In the genomic region with DNA sequence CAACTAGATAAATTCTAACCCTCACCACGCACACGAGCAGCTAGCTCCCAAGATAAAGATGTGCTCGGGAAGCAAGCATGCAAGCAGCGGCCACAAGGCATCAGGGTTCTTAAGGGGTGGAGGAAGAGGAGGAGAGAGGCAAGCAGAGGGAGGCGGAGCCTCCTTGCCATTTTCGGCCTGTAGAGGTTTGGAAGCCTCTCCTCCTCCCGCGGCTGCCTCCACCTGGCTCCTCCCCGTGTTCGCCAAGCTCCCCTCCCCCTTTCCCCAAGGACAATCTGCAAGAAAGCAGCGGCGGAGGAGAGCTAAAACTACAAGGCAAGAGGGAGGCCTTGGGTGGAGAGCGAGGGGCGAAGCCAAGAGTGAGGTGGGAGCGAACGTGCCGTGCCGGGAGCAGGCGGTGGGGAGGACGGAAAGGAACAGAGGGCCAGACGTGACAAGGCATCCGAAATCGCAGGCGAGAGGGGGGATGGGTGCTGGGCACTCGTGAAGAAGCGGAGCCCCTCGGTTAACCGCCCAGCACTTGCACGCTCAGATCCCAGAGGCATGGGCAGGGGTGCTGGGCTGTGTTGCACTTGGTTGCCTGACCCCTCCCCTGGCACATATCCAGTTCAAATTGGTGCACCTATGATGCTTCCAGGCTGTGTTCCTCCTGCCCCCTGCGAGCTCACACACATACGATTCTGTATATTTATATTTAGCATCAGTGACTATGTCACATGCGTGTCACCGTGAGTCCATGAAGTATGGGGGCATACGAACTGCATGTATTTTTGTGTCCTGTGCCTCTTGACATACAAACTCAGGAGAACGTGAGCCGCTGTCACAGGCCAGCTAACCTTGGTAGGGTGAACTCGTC, we compare ENCODE assay signal across 8 mouse cellular contexts. TPM values are rescaled to one million over a fixed set of nuclear protein-coding genes. Genes with fewer than 3 reads are reported as not detected.
A peak's percentile ranks its signal among the peaks of the same experiment; 100 is the strongest.
DNase-seq lines count a peak whose midpoint lies in the region; ATAC-seq and TF ChIP-seq lines count a peak whose summit lies in the region.

No protein-coding gene starts in this region.

- peak; percentile 96 for ATAC-seq in frontal cortex, adult (ENCODE audit: low TSS enrichment)
- peak; percentile 96 to 97 for ATAC-seq in hematopoietic stem cell, adult 5-6 weeks (replicated peaks in 1 of 2; ENCODE audit: insufficient read depth in 1 of 2, low FRiP score in 2 of 2, low TSS enrichment in 1 of 2, low read depth in 1 of 2, poor library complexity in 2 of 2, severe bottlenecking in 2 of 2)
- peak; percentile 96 for ATAC-seq in lung, embryonic 14.5 days (ENCODE audit: insufficient read depth)

- H3K4me1 ChIP-seq in lung, embryonic 14.5 days (ENCODE audit: insufficient read depth): no peaks in the 10 kb centered on the region
- peaks cover 5% of the 10 kb centered on the region for H3K4me1 ChIP-seq in thymus, adult 2 months (replicated peaks; ENCODE audit: control insufficient read depth, insufficient read depth, low read length)

- 0 out of 2 replicates have a peak, but pooled peaks cover 3% of the 10 kb centered on the region for H3K27me3 ChIP-seq in lung, embryonic 14.5 days (ENCODE audit: insufficient read depth, low read length)
- H3K27me3 ChIP-seq in thymus, adult 2 months (ENCODE audit: control insufficient read depth, insufficient read depth, low read length): no peaks in the 10 kb centered on the region

- 0 out of 2 replicates have a peak, but pooled peaks have one; percentile 35 for TF ChIP-seq POLR2A in thymus, adult 2 months (IDR thresholded peaks at IDR 0.05; ENCODE audit: control insufficient read depth, extremely low read depth, insufficient read depth, low read length, poor library complexity)

- H3K9ac ChIP-seq in lung, embryonic 14.5 days: peak overlapping the region; percentile 66

- WGBS in lung, embryonic 14.5 days: 1% methylated on average over 37 of the region's 37 CpGs
- 2% methylated on average over 37 of the region's 37 CpGs for WGBS in thymus, adult 2 months

- no peak for TF ChIP-seq CTCF in lung, embryonic 14.5 days (IDR thresholded peaks at IDR 0.05; ENCODE audit: low read depth)
- TF ChIP-seq CTCF in thymus, adult 2 months (IDR thresholded peaks at IDR 0.05; ENCODE audit: borderline replicate concordance, control insufficient read depth, extremely low read depth, insufficient read depth, low read length, poor library complexity): 0 out of 2 replicates have a peak, but pooled peaks have one; percentile 45

- no peaks in the 10 kb centered on the region; the same call in 1 of the 2 replicates for H3K36me3 ChIP-seq in lung, embryonic 14.5 days (ENCODE audit: insufficient read depth)
- no peaks in the 10 kb centered on the region for H3K36me3 ChIP-seq in thymus, adult 2 months (ENCODE audit: control insufficient read depth, insufficient read depth, low read length)

- H3K4me3 ChIP-seq in lung, embryonic 14.5 days (ENCODE audit: low read depth, low read length): peak overlapping the region; percentile 62
- peak overlapping the region; percentile 94 for H3K4me3 ChIP-seq in thymus, adult 2 months (ENCODE audit: control insufficient read depth, insufficient read depth, low read length)

- peak overlapping the region; percentile 78 for H3K4me2 ChIP-seq in lung, embryonic 14.5 days

- no peaks in the 10 kb centered on the region for H3K9me3 ChIP-seq in lung, embryonic 14.5 days (ENCODE audit: low read depth, low read length)

- H3K27ac ChIP-seq in lung, embryonic 14.5 days (ENCODE audit: low read depth): peak overlapping the region; percentile 59; the same call in 1 of the 2 replicates
- H3K27ac ChIP-seq in thymus, adult 2 months (ENCODE audit: control insufficient read depth, insufficient read depth, low read length): no peak overlapping the region

- DNase-seq in Muller cell, postnatal 12 days (ENCODE audit: inconsistent ontology term): peak; percentile 89
- peak; percentile 94 for DNase-seq in cerebellum, adult 9-10 months
- peak; percentile 84 to 85 for DNase-seq in layer of hippocampus, adult 8-10 months (ENCODE audit: low spot score in 2 of 2)
- DNase-seq in lung, embryonic 14.5 days: peak; percentile 88
- peak; percentile 89 for DNase-seq in ovary, adult 18-20 months (ENCODE audit: low spot score)
- peak; percentile 79 for DNase-seq in thymus, adult 2 months

RNA-seq across cellular contexts. Expression of a gene that starts 15.0 kb away (rescaled TPM):
- 58.2 and 63.0 TPM in 2 replicates for total RNA-seq in hematopoietic stem cell, adult 5-6 weeks (2017)
- total RNA-seq in layer of hippocampus, adult 8-10 months (2022): 10 to 100 TPM; 13.8 to 16.1 (median 14.9) TPM
- 37.8 and 38.0 TPM in 2 replicates for polyA plus RNA-seq in lung, embryonic 14.5 days (2014; fragmentation: Nextera tagmentation; extraction: Ambion mirVana)
- 42.5 and 43.6 TPM in 2 replicates for polyA plus RNA-seq in thymus, adult 2 months (2012; rRNA removed)

RNA-seq across cellular contexts. Expression of a gene that starts 16.1 kb away (rescaled TPM):
- 38.0 and 41.3 TPM in 2 replicates for total RNA-seq in hematopoietic stem cell, adult 5-6 weeks (2017)
- 100 to 1,000 TPM; 332 to 357 (median 349) TPM for total RNA-seq in layer of hippocampus, adult 8-10 months (2022)
- 25.3 and 26.2 TPM in 2 replicates for polyA plus RNA-seq in lung, embryonic 14.5 days (2014; fragmentation: Nextera tagmentation; extraction: Ambion mirVana)
- 24.3 and 44.9 TPM in 2 replicates for polyA plus RNA-seq in thymus, adult 2 months (2012; rRNA removed)

RNA-seq across cellular contexts. Expression of a gene that starts 56.9 kb away (rescaled TPM):
- 17.2 and 20.4 TPM in 2 replicates for total RNA-seq in hematopoietic stem cell, adult 5-6 weeks (2017)
- total RNA-seq in layer of hippocampus, adult 8-10 months (2022): 10 to 100 TPM; 50.7 to 55.0 (median 54.3) TPM
- 47.4 and 48.7 TPM in 2 replicates for polyA plus RNA-seq in lung, embryonic 14.5 days (2014; fragmentation: Nextera tagmentation; extraction: Ambion mirVana)
- 52.2 and 56.9 TPM in 2 replicates for polyA plus RNA-seq in thymus, adult 2 months (2012; rRNA removed)

RNA-seq across cellular contexts. Expression of a gene that starts 58.4 kb away (rescaled TPM):
- 0.10 TPM in 1 of 2 replicates, not detected in the other for total RNA-seq in hematopoietic stem cell, adult 5-6 weeks (2017)
- 10 to 100 TPM in 3 of 4 experiments, 1 to 10 TPM in 1; 9.8 to 11.9 (median 10.6) TPM for total RNA-seq in layer of hippocampus, adult 8-10 months (2022)
- 0.14 TPM in 1 of 2 replicates, not detected in the other for polyA plus RNA-seq in lung, embryonic 14.5 days (2014; fragmentation: Nextera tagmentation; extraction: Ambion mirVana)
- polyA plus RNA-seq in thymus, adult 2 months (2012; rRNA removed): 1.3 TPM in 2 replicates
